In the genomic region with DNA sequence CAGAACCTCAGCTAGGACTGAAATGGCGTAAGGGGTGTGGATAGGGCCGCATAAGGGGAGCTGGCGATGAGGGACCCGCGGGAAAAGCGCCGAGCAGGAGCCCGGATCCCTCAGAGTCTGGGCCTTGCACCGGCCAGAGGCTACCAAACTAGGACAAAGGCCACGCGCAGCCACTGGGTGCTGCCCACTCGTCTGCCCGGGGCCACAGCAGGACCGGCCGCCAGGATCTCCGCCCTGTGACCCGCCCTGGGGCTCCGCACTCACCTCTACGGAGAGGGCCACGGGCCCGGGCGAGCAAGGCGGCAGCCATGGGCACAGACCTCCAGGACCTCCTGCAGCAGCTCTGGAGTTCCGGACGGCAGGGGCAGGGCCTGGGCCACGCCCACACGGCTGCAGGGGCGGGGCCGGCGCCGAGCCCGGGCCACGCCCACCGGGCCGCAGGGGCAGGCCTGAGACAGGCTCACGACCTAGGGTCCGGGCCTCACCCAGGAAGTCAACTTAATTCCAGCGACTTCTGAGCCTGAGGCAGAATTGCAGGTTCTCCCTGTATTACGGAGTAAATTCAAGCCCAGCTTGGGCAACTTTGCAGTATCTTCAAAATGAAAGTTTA, we compare ENCODE assay signal across 8 mouse cellular contexts. TPM values are rescaled to one million over a fixed set of nuclear protein-coding genes. Genes with fewer than 3 reads are reported as not detected.
DNase-seq lines count a peak whose midpoint lies in the region; ATAC-seq and TF ChIP-seq lines count a peak whose summit lies in the region.

A gene (minus strand): TSS at position 386 of the 610 bp plus-strand sequence.

- no peaks in the 10 kb centered on the region for H3K9me3 ChIP-seq in intestine, embryonic 16.5 days (ENCODE audit: control insufficient read depth, low read length)
- no peaks in the 10 kb centered on the region for H3K9me3 ChIP-seq in limb, embryonic 14.5 days (ENCODE audit: control insufficient read depth, low read length)
- no peaks in the 10 kb centered on the region for H3K9me3 ChIP-seq in midbrain, embryonic 15.5 days

- TF ChIP-seq POLR2A in limb, embryonic 14.5 days (IDR thresholded peaks at IDR 0.05; ENCODE audit: borderline replicate concordance, extremely low read depth, insufficient read depth, insufficient read length): no peak

- H3K36me3 ChIP-seq in intestine, embryonic 16.5 days (ENCODE audit: control insufficient read depth, insufficient read depth, low read length): peaks cover 9% of the 10 kb centered on the region; the same call in 1 of the 2 replicates
- peaks cover 35% of the 10 kb centered on the region for H3K36me3 ChIP-seq in limb, embryonic 14.5 days (ENCODE audit: control insufficient read depth, insufficient read depth, low read length)
- no peaks in the 10 kb centered on the region for H3K36me3 ChIP-seq in midbrain, embryonic 15.5 days (replicated peaks)

- H3K9ac ChIP-seq in intestine, embryonic 16.5 days (ENCODE audit: low read depth, low read length): peak within 1 kb of the TSS; percentile 96
- H3K9ac ChIP-seq in limb, embryonic 14.5 days (ENCODE audit: low read depth, low read length, severe bottlenecking): peak within 1 kb of the TSS; percentile 68
- H3K9ac ChIP-seq in midbrain, embryonic 15.5 days: peak within 1 kb of the TSS; percentile 44

- H3K27me3 ChIP-seq in intestine, embryonic 16.5 days (replicated peaks; ENCODE audit: control insufficient read depth, insufficient read depth, low read length): no peaks in the 10 kb centered on the region
- no peaks in the 10 kb centered on the region for H3K27me3 ChIP-seq in limb, embryonic 14.5 days (ENCODE audit: control insufficient read depth, insufficient read depth, low read length)
- H3K27me3 ChIP-seq in midbrain, embryonic 15.5 days (replicated peaks): no peaks in the 10 kb centered on the region

- peak; percentile 60 for DNase-seq in right cerebral cortex, adult 18-20 months
- no peak for DNase-seq in right cerebral cortex, adult 2 months (ENCODE audit: low spot score in 2 of 2)
- DNase-seq in embryo, embryonic 9.5 days (ENCODE audit: extremely low spot score): peak; percentile 92
- DNase-seq in gonadal fat pad, adult 2 months (ENCODE audit: low read depth): no peak
- DNase-seq in limb, embryonic 14.5 days (ENCODE audit: low spot score): peak; percentile 64
- peak; percentile 89 to 90 for DNase-seq in spleen, postnatal 10 days (ENCODE audit: low spot score in 2 of 2)

- under 1% methylated on average over 39 of the region's 39 CpGs for WGBS in intestine, embryonic 16.5 days
- 3% methylated on average over 39 of the region's 39 CpGs for WGBS in limb, embryonic 14.5 days
- WGBS in midbrain, embryonic 15.5 days: under 1% methylated on average over 39 of the region's 39 CpGs

- H3K4me2 ChIP-seq in intestine, embryonic 16.5 days (ENCODE audit: low read depth, low read length): peak within 1 kb of the TSS; percentile 74
- H3K4me2 ChIP-seq in limb, embryonic 14.5 days (replicated peaks; ENCODE audit: low read depth, low read length, severe bottlenecking): peak within 1 kb of the TSS; percentile 58
- peak within 1 kb of the TSS; percentile 62 for H3K4me2 ChIP-seq in midbrain, embryonic 15.5 days

- peaks cover 9% of the 10 kb centered on the region; the same call in 1 of the 2 replicates for H3K4me1 ChIP-seq in intestine, embryonic 16.5 days (ENCODE audit: control insufficient read depth, insufficient read depth, low read length)
- H3K4me1 ChIP-seq in limb, embryonic 14.5 days (ENCODE audit: control insufficient read depth, insufficient read depth, low read length): no peaks in the 10 kb centered on the region
- H3K4me1 ChIP-seq in midbrain, embryonic 15.5 days: peaks cover 9% of the 10 kb centered on the region; the same call in 1 of the 2 replicates

- H3K27ac ChIP-seq in intestine, embryonic 16.5 days (ENCODE audit: low read length): peak within 1 kb of the TSS; percentile 88
- H3K27ac ChIP-seq in limb, embryonic 14.5 days (replicated peaks; ENCODE audit: low read depth, low read length): 0 out of 2 replicates have a peak within 1 kb of the TSS, but pooled peaks have one; percentile 28
- no peak within 1 kb of the TSS for H3K27ac ChIP-seq in midbrain, embryonic 15.5 days

- ATAC-seq in intestine, embryonic 16.5 days: peak; percentile 96
- peak; percentile 94 for ATAC-seq in limb, embryonic 14.5 days (ENCODE audit: low FRiP score, low read depth)
- peak; percentile 74 for ATAC-seq in midbrain, embryonic 15.5 days (replicated peaks)

- H3K4me3 ChIP-seq in intestine, embryonic 16.5 days (ENCODE audit: low read length): peak within 1 kb of the TSS; percentile 97
- peak within 1 kb of the TSS; percentile 53 for H3K4me3 ChIP-seq in limb, embryonic 14.5 days (replicated peaks; ENCODE audit: low read length)
- H3K4me3 ChIP-seq in midbrain, embryonic 15.5 days: peak within 1 kb of the TSS; percentile 43

RNA-seq across cellular contexts. Expression of the gene that starts here (rescaled TPM):
- polyA plus RNA-seq in gonadal fat pad, adult 2 months (2012; rRNA removed): 107 and 151 TPM in 2 replicates
- polyA plus RNA-seq in intestine, embryonic 16.5 days (2015; fragmentation: Nextera tagmentation; extraction: Ambion mirVana): 150 and 162 TPM in 2 replicates
- polyA plus RNA-seq in limb, embryonic 14.5 days (2012; rRNA removed): 50.5 and 59.8 TPM in 2 replicates
- polyA plus RNA-seq in limb, embryonic 14.5 days (2014; fragmentation: Nextera tagmentation; extraction: Ambion mirVana): 27.6 and 30.9 TPM in 2 replicates
- 16.0 and 19.4 TPM in 2 replicates for polyA plus RNA-seq in midbrain, embryonic 15.5 days (2015; fragmentation: Nextera tagmentation; extraction: Ambion mirVana)

Comparison
In these comparisons a context has a peak if more than half of its experiments do, and no peak if none do; other contexts are left out.
1. DNase-seq: peak in right cerebral cortex, adult 18-20 months (single experiment), embryo, embryonic 9.5 days (single experiment), limb, embryonic 14.5 days (single experiment) and spleen, postnatal 10 days (2 of 2); none in right cerebral cortex, adult 2 months (0 of 2) and gonadal fat pad, adult 2 months (single experiment).
2. H3K4me3 ChIP-seq: peak in every context shown above with its lines; median percentile 97 in intestine, embryonic 16.5 days; 53 in limb, embryonic 14.5 days; 43 in midbrain, embryonic 15.5 days.
3. H3K9ac ChIP-seq: peak in every context shown above with its lines; median percentile 96 in intestine, embryonic 16.5 days; 68 in limb, embryonic 14.5 days; 44 in midbrain, embryonic 15.5 days.
4. Peak in every context shown above with its lines, with median percentiles within 50 percentile points of each other: ATAC-seq and H3K4me2 ChIP-seq.